Mouse (Mus musculus): Measurements from ENCODE around the gene Capn2.

Gene Capn2

GRCm38 (mm10) chr1:182494285-182495145 lies 22.9 kb downstream of the Capn2 start:
- POLR2A ChIA-PET = interaction anchor here in 3 of 4 experiments (0.5 to 1.3 kb wide), 7 partner anchors 18 to 888 kb away, joined by 3 to 9 read pairs (median 3); partner anchors contain the start of gene Capn2 (in 1 of the 3)
- CTCF ChIA-PET = interaction anchor here in 3 of 4 experiments (0.9 to 1.1 kb wide), 3 partner anchors 12 to 606 kb away, joined by 3 to 4 read pairs (median 3); no protein-coding TSS in a partner anchor

- CTCF ChIA-PET = interaction anchor here in 2 of 4 experiments (0.8 to 1.6 kb wide), 3 partner anchors 9 to 14 kb away, joined by 3 to 6 read pairs (median 4); no protein-coding TSS in a partner anchor
- POLR2A ChIA-PET = interaction anchor here in 1 of 4 experiments (0.6 kb wide), 1 partner anchor 71 kb away, joined by 3 read pairs; no protein-coding TSS in a partner anchor
These were observed 25.6 kb downstream of the Capn2 start for GRCm38 (mm10) chr1:182491839-182492238.

- ChIA-PET POLR2A (interaction anchor here in 2 of 4 experiments (0.9 to 1.5 kb wide), 4 partner anchors 8 to 149 kb away, joined by 4 read pairs; partner anchors contain the start of gene Fbxo28 (in 1 of the 2)), CTCF (interaction anchor here (0.6 to 2.0 kb wide), 27 partner anchors 9 to 1245 kb away, joined by 3 to 15 read pairs (median 4); partner anchors contain the start of gene Trp53bp2 (in 1 of the 4))
These were observed 26.8 kb downstream of the Capn2 start for GRCm38 (mm10) chr1:182490568-182490967.

GRCm38 (mm10) chr1:182489803-182490452 lies 27.5 kb downstream of the Capn2 start:
- ChIA-PET POLR2A (interaction anchor here in 2 of 4 experiments (0.5 to 1.5 kb wide), 6 partner anchors 17 to 148 kb away, joined by 3 to 4 read pairs (median 4); partner anchors contain the start of genes Fbxo28 (in 1 of the 2) and Trp53bp2 (in 1 of the 2)), CTCF (interaction anchor here (0.6 to 2.0 kb wide), 45 partner anchors 8 to 879 kb away, joined by 3 to 15 read pairs (median 3); partner anchors contain the start of gene Trp53bp2 (in 1 of the 4))

- ChIA-PET POLR2A (interaction anchor here in 2 of 4 experiments (1.3 kb wide), 2 partner anchors 40 to 80 kb away, joined by 3 to 4 read pairs; partner anchors contain the start of gene Trp53bp2 (in 1 of the 2)), CTCF (interaction anchor here in 2 of 4 experiments (1.1 to 1.5 kb wide), 4 partner anchors 12 to 434 kb away, joined by 3 to 4 read pairs (median 4); no protein-coding TSS in a partner anchor)
These were observed 28.9 kb downstream of the Capn2 start for GRCm38 (mm10) chr1:182488503-182488902.

GRCm38 (mm10) chr1:182483910-182484274 lies 33.5 kb downstream of the Capn2 start:
- CTCF ChIA-PET = interaction anchor here in 3 of 4 experiments (0.6 to 2.0 kb wide), 4 partner anchors 44 to 347 kb away, joined by 3 to 13 read pairs (median 4); no protein-coding TSS in a partner anchor
- POLR2A ChIA-PET = interaction anchor here (0.6 to 1.1 kb wide), 7 partner anchors 9 to 1579 kb away, joined by 3 to 17 read pairs (median 4); partner anchors contain the start of gene Trp53bp2 (in 1 of the 4)

GRCm38 (mm10) chr1:182482991-182483909 lies 34.2 kb downstream of the Capn2 start:
- CTCF ChIA-PET = interaction anchor here in 3 of 4 experiments (0.6 to 2.0 kb wide), 5 partner anchors 8 to 346 kb away, joined by 3 to 13 read pairs (median 3); no protein-coding TSS in a partner anchor
- POLR2A ChIA-PET = interaction anchor here (0.6 to 2.8 kb wide), 10 partner anchors 8 to 1578 kb away, joined by 3 to 17 read pairs (median 4); partner anchors contain the start of gene Trp53bp2 (in 1 of the 4)

GRCm38 (mm10) chr1:182481646-182482295 lies 35.6 kb downstream of the Capn2 start:
- CTCF ChIA-PET = interaction anchor here in 2 of 4 experiments (0.6 to 2.0 kb wide), 3 partner anchors 9 to 632 kb away, joined by 3 to 6 read pairs (median 3); no protein-coding TSS in a partner anchor
- POLR2A ChIA-PET = interaction anchor here in 3 of 4 experiments (0.5 to 2.8 kb wide), 4 partner anchors 9 to 81 kb away, joined by 3 to 8 read pairs (median 4); no protein-coding TSS in a partner anchor

GRCm38 (mm10) chr1:182481138-182481537 lies 36.3 kb downstream of the Capn2 start:
- POLR2A ChIA-PET = interaction anchor here in 1 of 4 experiments (1.3 to 2.8 kb wide), 2 partner anchors 15 to 47 kb away, joined by 3 to 8 read pairs; no protein-coding TSS in a partner anchor
- CTCF ChIA-PET = interaction anchor here in 1 of 4 experiments (1.4 kb wide), 1 partner anchor 9 kb away, joined by 5 read pairs; no protein-coding TSS in a partner anchor

GRCm38 (mm10) chr1:182478935-182479334 lies 38.5 kb downstream of the Capn2 start:
- ChIA-PET CTCF (no interaction called here), POLR2A (interaction anchor here in 1 of 4 experiments (0.8 kb wide), 1 partner anchor 9 kb away, joined by 3 read pairs; no protein-coding TSS in a partner anchor)

- ChIA-PET CTCF (interaction anchor here in 2 of 4 experiments (0.5 to 1.2 kb wide), 3 partner anchors 14 to 96 kb away, joined by 3 to 4 read pairs (median 3); no protein-coding TSS in a partner anchor), POLR2A (no interaction called here)
These were observed 42.2 kb downstream of the Capn2 start for GRCm38 (mm10) chr1:182475005-182475796.

GRCm38 (mm10) chr1:182465978-182466377 lies 51.4 kb downstream of the Capn2 start:
- CTCF ChIA-PET = interaction anchor here in 1 of 4 experiments (1.3 kb wide), 1 partner anchor 23 kb away, joined by 3 read pairs; no protein-coding TSS in a partner anchor
- POLR2A ChIA-PET = interaction anchor here in 1 of 4 experiments (0.7 kb wide), 1 partner anchor 16 kb away, joined by 3 read pairs; no protein-coding TSS in a partner anchor

GRCm38 (mm10) chr1:182465309-182465708 lies 52.1 kb downstream of the Capn2 start:
- ChIA-PET CTCF (interaction anchor here in 1 of 4 experiments (1.3 kb wide), 1 partner anchor 24 kb away, joined by 3 read pairs; no protein-coding TSS in a partner anchor), POLR2A (interaction anchor here in 1 of 4 experiments (0.7 kb wide), 1 partner anchor 17 kb away, joined by 3 read pairs; no protein-coding TSS in a partner anchor)

- POLR2A ChIA-PET = interaction anchor here in 2 of 4 experiments (1.1 to 1.4 kb wide), 2 partner anchors 9 to 53 kb away, joined by 3 to 5 read pairs; partner anchors contain the start of gene Trp53bp2 (in 1 of the 2)
- CTCF ChIA-PET = interaction anchor here in 1 of 4 experiments (0.7 kb wide), 1 partner anchor 28 kb away, joined by 3 read pairs; no protein-coding TSS in a partner anchor
These were observed 55.6 kb downstream of the Capn2 start for GRCm38 (mm10) chr1:182461813-182462212.

GRCm38 (mm10) chr1:182461261-182461660 lies 56.1 kb downstream of the Capn2 start:
- POLR2A ChIA-PET = interaction anchor here in 1 of 4 experiments (1.1 kb wide), 1 partner anchor 52 kb away, joined by 5 read pairs; the partner anchor contains the start of gene Trp53bp2
- CTCF ChIA-PET = interaction anchor here in 1 of 4 experiments (0.7 kb wide), 1 partner anchor 28 kb away, joined by 3 read pairs; no protein-coding TSS in a partner anchor
